Mouse (Mus musculus): ENCODE data around the gene Gm49394. TPM values are rescaled to one million over a fixed set of nuclear protein-coding genes. Genes with fewer than 3 reads are reported as not detected.

Gm49394 gene
- total and polyA plus RNA-seq, 3 experiments = not detected

GRCm38 (mm10) chr7:142672120-142672519 is 2.4 kb upstream of the Gm49394 start:
- Histone ChIP-seq H3K4me1 (ENCODE audit: control insufficient read depth in 1 of 2, insufficient read depth in 2 of 2) (no peaks in the 10 kb centered on the region), H3K27ac (ENCODE audit: insufficient read depth, low read depth) (no peak overlapping the region), H3K36me3 (replicated peaks in 1 of 2; ENCODE audit: control insufficient read depth in 1 of 2, insufficient read depth in 1 of 2, low read length in 1 of 2) (no peaks in the 10 kb centered on the region), H3K79me2 (replicated peaks; ENCODE audit: control insufficient read depth, extremely low read depth, insufficient read depth, poor library complexity, severe bottlenecking) (no peaks in the 10 kb centered on the region), H3K4me3 (replicated peaks in 1 of 3; ENCODE audit: low read depth in 2 of 3, low read length in 2 of 3, poor library complexity in 1 of 3) (no peak overlapping the region), H3K9ac (ENCODE audit: insufficient read depth, low read depth) (no peak overlapping the region), H3K9me3 (replicated peaks; ENCODE audit: low read length) (peaks cover 22% of the 10 kb centered on the region), H3K4me2 (ENCODE audit: insufficient read depth, low read depth, poor library complexity, severe bottlenecking) (no peak overlapping the region), H3K27me3 (replicated peaks) (peaks cover 31% of the 10 kb centered on the region)
- dilution Hi-C loops (cut with MboI; ENCODE audit: extremely low pct_ligation_motif_present, extremely low pct_unique_long_range_greater_than_20kb, low sequenced_read_pairs) (no loop called here), in situ Hi-C loops (cut with MboI; ENCODE audit: low pct_ligation_motif_present, low pct_unique_long_range_greater_than_20kb, low sequenced_read_pairs) (loop anchor here (10.0 kb wide), 2 partner anchors 127 to 337 kb away; no protein-coding TSS in a partner anchor)
- TF ChIP-seq USF2 (conservative IDR thresholded peaks at IDR 0.05; ENCODE audit: low read depth, low read length) = no peak
- no peak for TF ChIP-seq IRF4 (IDR thresholded peaks at IDR 0.05; ENCODE audit: low read depth, low read length)
- TF ChIP-seq E2F4 (IDR thresholded peaks at IDR 0.05; ENCODE audit: insufficient replicate concordance, low read depth, low read length) = no peak
- TF ChIP-seq MAFK (IDR thresholded peaks at IDR 0.05; ENCODE audit: insufficient replicate concordance, low read length) = no peak
- TF ChIP-seq ZMIZ1 (IDR thresholded peaks at IDR 0.05; ENCODE audit: low read depth, low read length) = no peak
- no peak for TF ChIP-seq ETS1 (conservative IDR thresholded peaks at IDR 0.05; ENCODE audit: low read depth, low read length)
- TF ChIP-seq TBP (conservative IDR thresholded peaks at IDR 0.05; ENCODE audit: low read depth, low read length) = no peak
- peak; percentile 67 to 79 for TF ChIP-seq CTCF (conservative IDR thresholded peaks at IDR 0.05 in 1 of 2, IDR thresholded peaks at IDR 0.05 in 1 of 2; ENCODE audit: low read depth in 2 of 2, low read length in 2 of 2)
- TF ChIP-seq BHLHE40 (IDR thresholded peaks at IDR 0.05; ENCODE audit: low read depth, low read length) = no peak
- no peak for TF ChIP-seq MYC (IDR thresholded peaks at IDR 0.05; ENCODE audit: low read depth, low read length)
- no peak for TF ChIP-seq KAT2A (IDR thresholded peaks at IDR 0.05; ENCODE audit: insufficient replicate concordance, low read length)
- TF ChIP-seq UBTF (IDR thresholded peaks at IDR 0.05; ENCODE audit: low read depth, low read length) = no peak
- TF ChIP-seq POLR2A (IDR thresholded peaks at IDR 0.05; ENCODE audit: low read depth, low read length) = no peak
- TF ChIP-seq POLR2AphosphoS2 (IDR thresholded peaks at IDR 0.05; ENCODE audit: low read depth, low read length) = no peak
- no peak for TF ChIP-seq ZNF384 (IDR thresholded peaks at IDR 0.05; ENCODE audit: low read depth, low read length)
- TF ChIP-seq CHD2 (IDR thresholded peaks at IDR 0.05; ENCODE audit: low read length) = no peak
- peak; percentile 54 for TF ChIP-seq ZC3H11A (IDR thresholded peaks at IDR 0.05; ENCODE audit: low read depth, low read length)
- no peak for TF ChIP-seq USF1 (IDR thresholded peaks at IDR 0.05; ENCODE audit: low read depth, low read length)
- TF ChIP-seq NELFE (IDR thresholded peaks at IDR 0.05; ENCODE audit: low read depth, low read length) = no peak
- no peak for TF ChIP-seq HCFC1 (IDR thresholded peaks at IDR 0.05; ENCODE audit: low read depth, low read length)
- TF ChIP-seq TCF12 (IDR thresholded peaks at IDR 0.05; ENCODE audit: low read depth, low read length) = no peak
- no peak for TF ChIP-seq EP300 (IDR thresholded peaks at IDR 0.05; ENCODE audit: low read length)
- no peak for TF ChIP-seq GABPA (IDR thresholded peaks at IDR 0.05; ENCODE audit: insufficient replicate concordance, low read depth, low read length)
- peak; percentile 73 for TF ChIP-seq RAD21 (IDR thresholded peaks at IDR 0.05; ENCODE audit: low read depth, low read length)
- TF ChIP-seq NRF1 (IDR thresholded peaks at IDR 0.05; ENCODE audit: low read depth, low read length) = no peak
- no peak for TF ChIP-seq PAX5 (IDR thresholded peaks at IDR 0.05; ENCODE audit: low read length)
- no peak for TF ChIP-seq MEF2A (IDR thresholded peaks at IDR 0.05; ENCODE audit: borderline replicate concordance, low read depth, low read length)
- TF ChIP-seq SMC3 (IDR thresholded peaks at IDR 0.05; ENCODE audit: low read depth, low read length) = peak; percentile 85
- TF ChIP-seq RCOR1 (conservative IDR thresholded peaks at IDR 0.05; ENCODE audit: low read depth, low read length) = no peak
- TF ChIP-seq MXI1 (IDR thresholded peaks at IDR 0.05; ENCODE audit: low read depth, low read length) = no peak
- no peak for TF ChIP-seq MAX (IDR thresholded peaks at IDR 0.05; ENCODE audit: low read length)
- no peak for TF ChIP-seq CHD1 (IDR thresholded peaks at IDR 0.05; ENCODE audit: low read depth, low read length)
- DNase-seq (ENCODE audit: extremely low read depth) = peak; percentile 42

Measured in CH12.LX (cell line).